Mouse (Mus musculus) forebrain, postnatal 0 days (tissue): ENCODE data around the gene Aebp2. TPM values are rescaled to one million over a fixed set of nuclear protein-coding genes. Genes with fewer than 3 reads are reported as not detected.

Source experiments
- ATAC-seq: fragments of 200-750 bp; cut with Nextera tagmentation; 2 replicates; pipeline ENCODE4 v1.8.0; 2017; ENCODE audit warnings: mild to moderate bottlenecking, moderate library complexity
- DNase-seq: peaks from one replicate; pipeline ENCODE4 v3.0.0-alpha.2; 2015
- H3K27ac ChIP-seq: fragments of 300-500 bp; sonication (generic); 2 replicates; pipeline ENCODE4 v1.5.1; 2014; ENCODE audit warnings: low read depth, mild to moderate bottlenecking, antibody characterized with exemption, low read length, moderate library complexity, mixed read lengths
- H3K27me3 ChIP-seq: fragments of 300-500 bp; sonication (generic); 2 replicates; pipeline ENCODE4 v1.6.1; 2014; ENCODE audit warnings: mild to moderate bottlenecking, low read length, mixed read lengths; ENCODE audit not compliant: insufficient read depth
- H3K36me3 ChIP-seq: fragments of 300-500 bp; sonication (generic); 2 replicates; pipeline ENCODE4 v1.6.1; 2014; ENCODE audit warnings: mild to moderate bottlenecking, moderate library complexity; ENCODE audit not compliant: insufficient read depth
- H3K4me1 ChIP-seq: fragments of 300-500 bp; sonication (generic); 2 replicates; pipeline ENCODE4 v1.6.1; 2014; ENCODE audit warnings: antibody characterized with exemption; ENCODE audit not compliant: insufficient read depth
- H3K4me2 ChIP-seq: fragments of 300-500 bp; sonication (generic); 2 replicates; pipeline ENCODE4 v1.6.1; 2014; ENCODE audit warnings: low read depth, mild to moderate bottlenecking, moderate library complexity
- H3K4me3 ChIP-seq: fragments of 300-500 bp; sonication (generic); 2 replicates; pipeline ENCODE4 v1.5.1; 2014; ENCODE audit warnings: low read depth, low read length, mixed read lengths
- H3K9ac ChIP-seq: fragments of 300-500 bp; sonication (generic); 2 replicates; pipeline ENCODE4 v1.6.1; 2014; ENCODE audit warnings: mild to moderate bottlenecking
- H3K9me3 ChIP-seq: fragments of 300-500 bp; sonication (generic); 2 replicates; pipeline ENCODE4 v1.6.1; 2016; ENCODE audit warnings: low read length
- CTCF ChIP-seq: sonication (generic); IDR thresholded peaks from 2 replicates; pipeline ENCODE4 v1.5.1; 2016; ENCODE audit warnings: antibody characterized with exemption, control low read depth, low read depth
- WGBS: fragments of 180-500 bp; shearing (Covaris S2); extraction: QIAGEN DNeasy Blood & Tissue Kit; methylation state at CpG from one replicate; pipeline ENCODE4 v1.1.7; 2014; 5-methylcytosine and 5-hydroxymethylcytosine counted together
- polyA plus RNA-seq: library from polyadenylated mRNA; unstranded; fragments of >200 nt; fragmentation: Nextera tagmentation; extraction: Ambion mirVana; gene quantifications from 2 replicates; pipeline ENCODE4 v1.2.1, GENCODE M21; 2015
- total RNA-seq: library from RNA; depleted of rRNA; stranded (reverse); fragments of >200 nt; gene quantifications from 2 replicates; pipeline ENCODE4 v1.2.3, GENCODE M21; 2014

Gene Aebp2
- total and polyA plus RNA-seq, 2 experiments from 2014 or later: 4.0 to 34.6 TPM

DNA sequence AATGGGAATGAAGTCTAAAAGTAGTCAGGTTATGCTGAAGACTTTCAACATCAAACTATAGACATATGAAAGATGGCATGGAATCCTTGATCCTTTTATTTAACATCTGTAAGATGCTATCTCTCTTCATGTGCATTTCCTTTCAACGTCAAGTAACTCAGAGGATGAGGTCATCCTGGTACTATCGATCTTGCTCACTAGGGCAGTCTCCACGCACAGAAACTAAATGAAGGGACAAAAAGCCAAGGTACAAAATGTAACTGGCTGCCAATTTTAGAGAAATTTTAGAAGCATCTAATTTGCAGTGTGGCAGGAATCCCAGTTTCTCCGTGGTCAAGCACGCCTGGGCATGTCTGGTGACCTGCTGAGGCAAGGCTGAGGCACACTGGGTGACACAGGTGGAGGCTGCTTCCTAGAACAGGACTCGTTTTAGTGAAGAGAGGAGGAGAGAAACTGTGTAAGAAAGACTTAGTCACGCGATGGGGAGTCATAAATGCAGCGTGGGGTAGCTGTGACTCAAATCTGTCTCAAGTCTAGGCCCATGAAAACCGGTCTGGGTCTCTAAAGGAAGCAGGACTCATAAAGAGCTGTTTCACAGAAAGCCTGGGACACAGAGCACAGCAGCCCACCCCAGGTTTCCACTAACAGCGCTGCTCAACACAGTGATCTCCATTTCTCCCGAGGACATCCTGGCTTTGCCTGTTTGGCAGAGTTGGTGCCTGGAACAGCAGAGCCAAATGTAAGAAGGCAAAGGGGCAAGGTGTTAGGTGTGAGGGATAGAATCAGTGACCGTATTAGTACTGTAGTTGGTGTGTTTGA, 1.7 kb upstream of the Aebp2 start:
- H3K9ac ChIP-seq: no peak overlapping the region
- WGBS: 64% methylated on average over 13 of the region's 13 CpGs
- no peak overlapping the region for H3K4me3 ChIP-seq
- no peaks in the 10 kb centered on the region for H3K36me3 ChIP-seq
- no peaks in the 10 kb centered on the region for H3K27me3 ChIP-seq
- no peak overlapping the region for H3K27ac ChIP-seq
- H3K4me2 ChIP-seq: no peak overlapping the region
- no peaks in the 10 kb centered on the region for H3K9me3 ChIP-seq
- H3K4me1 ChIP-seq: peaks cover 1% of the 10 kb centered on the region
- DNase-seq (no peak), ATAC-seq (no peak)
- no peak for TF ChIP-seq CTCF

DNA sequence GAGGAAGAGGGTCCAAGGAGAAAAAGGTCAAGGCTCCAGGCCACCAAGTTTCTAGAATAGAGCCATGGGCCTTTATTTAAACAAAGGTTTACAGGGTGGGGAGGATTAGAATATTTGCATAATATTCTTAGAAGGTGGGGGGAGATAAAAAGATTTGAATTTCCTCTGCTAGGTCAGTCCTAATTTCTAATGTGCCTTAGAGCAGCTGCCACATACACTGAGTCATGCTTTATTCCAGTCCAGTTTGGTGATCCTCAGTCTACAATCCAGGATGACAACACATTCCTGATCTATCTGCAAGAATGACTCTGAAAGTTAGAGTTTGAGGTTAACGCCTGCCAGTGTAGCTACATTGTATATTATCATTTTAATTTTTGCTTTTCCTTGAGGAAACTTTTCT, 841 bp upstream of the Aebp2 start:
- no peak overlapping the region for H3K9ac ChIP-seq
- ATAC-seq (no peak), DNase-seq (no peak)
- H3K4me3 ChIP-seq: no peak overlapping the region
- WGBS: 95% methylated on average over 1 of the region's 1 CpGs
- no peak overlapping the region for H3K4me2 ChIP-seq
- H3K27me3 ChIP-seq: no peaks in the 10 kb centered on the region
- H3K36me3 ChIP-seq: no peaks in the 10 kb centered on the region
- H3K4me1 ChIP-seq: peaks cover 8% of the 10 kb centered on the region
- H3K9me3 ChIP-seq: no peaks in the 10 kb centered on the region
- H3K27ac ChIP-seq: no peak overlapping the region
- TF ChIP-seq CTCF: no peak

DNA sequence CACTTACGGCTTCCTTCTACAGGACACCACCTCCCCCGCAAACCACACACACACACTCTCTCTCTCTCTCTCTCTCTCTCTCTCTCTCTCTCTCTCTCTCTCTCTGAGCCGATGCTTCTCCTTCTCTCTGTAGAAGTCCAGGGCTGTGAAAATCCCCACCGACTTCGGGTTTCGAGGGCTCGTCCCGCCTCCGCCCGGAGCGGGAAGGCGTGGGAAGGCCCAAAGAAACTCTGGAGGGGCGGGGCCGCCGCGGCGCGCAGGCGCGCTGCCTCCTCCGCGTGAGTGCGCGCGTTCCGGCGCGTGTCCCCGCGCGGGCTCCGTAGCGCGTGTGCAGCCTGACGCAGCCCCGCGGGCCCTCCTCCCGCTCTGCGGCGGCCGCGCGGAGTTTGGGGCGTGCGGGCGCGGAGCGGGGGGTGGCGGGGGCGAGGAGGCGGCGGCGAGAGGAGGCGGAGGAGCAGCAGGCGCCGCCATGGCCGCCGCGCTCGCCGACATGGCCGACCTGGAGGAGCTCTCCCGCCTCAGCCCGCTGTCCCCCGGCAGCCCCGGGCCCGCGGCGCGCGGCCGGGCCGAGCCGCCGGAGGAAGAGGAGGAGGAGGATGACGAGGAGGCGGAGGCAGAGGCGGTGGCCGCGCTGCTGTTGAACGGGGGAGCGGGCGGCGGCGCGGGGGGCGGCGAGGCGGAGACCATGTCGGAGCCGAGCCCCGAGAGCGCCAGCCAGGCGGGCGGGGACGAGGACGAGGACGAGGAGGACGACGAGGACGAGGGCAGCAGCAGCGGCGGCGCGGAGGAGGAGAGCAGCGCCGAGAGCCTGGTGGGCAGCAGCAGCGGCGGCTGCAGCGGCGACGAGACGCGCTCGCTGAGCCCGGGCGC, 998 bp downstream of the Aebp2 start:
- no peaks in the 10 kb centered on the region for H3K9me3 ChIP-seq
- ATAC-seq: peak; percentile 96
- peak overlapping the region; percentile 98 for H3K4me3 ChIP-seq
- H3K36me3 ChIP-seq: no peaks in the 10 kb centered on the region
- no peak for TF ChIP-seq CTCF
- peak; percentile 98 for DNase-seq
- no peaks in the 10 kb centered on the region for H3K27me3 ChIP-seq
- peak overlapping the region; percentile 75 for H3K4me2 ChIP-seq
- 3% methylated on average over 92 of the region's 117 CpGs for WGBS
- H3K4me1 ChIP-seq: peaks cover 22% of the 10 kb centered on the region
- peak overlapping the region; percentile 99 for H3K27ac ChIP-seq
- H3K9ac ChIP-seq: peak overlapping the region; percentile 81

DNA sequence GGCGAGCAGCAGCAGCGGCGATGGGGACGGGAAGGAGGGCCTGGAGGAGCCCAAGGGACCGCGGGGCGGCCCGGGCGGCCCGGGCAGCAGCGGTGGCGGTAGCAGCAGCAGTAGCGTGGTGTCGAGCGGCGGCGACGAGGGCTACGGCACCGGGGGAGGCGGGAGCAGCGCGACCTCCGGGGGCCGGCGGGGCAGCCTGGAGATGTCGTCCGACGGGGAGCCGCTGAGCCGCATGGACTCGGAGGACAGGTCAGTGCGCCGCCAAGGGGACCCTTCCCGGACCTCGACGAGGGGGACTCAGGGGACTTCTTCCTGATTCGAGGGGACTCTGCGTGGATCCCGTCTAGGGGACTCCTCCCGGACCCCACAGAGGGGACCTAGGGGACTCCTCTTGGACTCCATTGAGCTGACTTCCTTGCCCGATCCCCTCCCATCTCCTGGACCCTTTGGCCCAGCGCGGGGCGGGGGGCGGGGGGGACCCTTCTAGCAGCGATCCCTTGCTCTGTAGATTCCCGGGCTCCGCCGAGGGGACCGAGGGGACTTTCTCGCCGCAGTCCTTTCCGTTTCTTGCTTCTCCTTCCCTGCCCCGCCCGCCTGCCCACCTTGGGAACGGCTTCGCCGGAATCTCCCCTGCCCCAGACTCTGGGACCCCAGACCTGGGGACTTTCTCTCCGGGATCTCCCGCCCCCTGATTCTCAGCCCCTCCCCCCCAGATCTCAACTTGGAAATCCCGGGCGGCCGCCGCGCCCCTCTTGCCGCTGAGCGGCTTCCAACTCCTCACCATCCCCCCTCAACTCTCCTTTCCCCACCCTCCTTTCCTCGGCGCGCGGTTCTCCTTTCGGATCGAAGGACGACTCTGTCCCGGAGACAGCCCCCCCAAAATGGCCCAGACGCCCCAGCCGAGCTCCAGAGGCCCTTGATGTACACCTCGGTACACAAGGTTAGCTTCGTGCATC, 1.9 kb downstream of the Aebp2 start:
- no peak for TF ChIP-seq CTCF
- peak; percentile 43 for DNase-seq
- WGBS: 3% methylated on average over 70 of the region's 80 CpGs

DNA sequence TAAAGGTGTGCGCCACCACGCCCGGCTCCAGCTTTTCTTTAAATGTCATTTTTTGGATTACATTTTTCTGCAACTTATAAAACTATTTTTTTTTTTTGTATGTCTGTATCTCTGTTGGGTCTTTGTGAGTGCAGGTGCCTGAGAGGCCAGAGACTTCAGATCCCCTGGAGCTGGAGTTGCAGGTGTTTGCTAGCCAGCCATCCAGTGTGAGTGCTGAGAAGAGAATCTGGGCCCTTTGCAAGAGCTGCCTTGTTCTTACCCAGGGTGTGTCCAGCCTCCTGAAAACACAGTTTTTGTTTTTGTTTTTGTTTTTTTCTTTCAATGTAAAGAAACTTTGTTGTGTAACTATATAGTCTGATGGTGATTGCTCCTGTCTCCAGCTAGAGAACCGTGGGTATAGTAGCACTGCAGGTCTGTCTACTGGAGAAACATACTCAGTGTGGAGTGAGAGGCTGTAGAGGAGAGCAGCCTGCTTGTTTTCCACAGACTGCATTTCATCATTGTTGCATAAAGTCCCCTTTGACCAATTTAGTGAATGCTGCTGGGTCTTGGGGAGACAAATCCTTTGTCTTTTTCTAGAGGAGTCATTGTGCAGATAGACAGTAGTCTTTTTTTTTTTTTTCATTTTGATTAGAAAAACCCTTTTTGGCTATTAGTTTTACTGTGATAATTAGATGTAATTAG, 6.9 kb downstream of the Aebp2 start:
- H3K9me3 ChIP-seq: no peaks in the 10 kb centered on the region
- TF ChIP-seq CTCF: no peak
- no peak for ATAC-seq

More for the DNA sequence above, 1.9 kb downstream of the Aebp2 start:
- Histone ChIP-seq H3K4me3 (peak overlapping the region; percentile 98), H3K36me3 (no peaks in the 10 kb centered on the region), H3K9ac (peak overlapping the region; percentile 81), H3K27ac (peak overlapping the region; percentile 99), H3K4me1 (peaks cover 22% of the 10 kb centered on the region), H3K4me2 (peak overlapping the region; percentile 75), H3K9me3 (no peaks in the 10 kb centered on the region), H3K27me3 (no peaks in the 10 kb centered on the region)
- ATAC-seq: peak; percentile 5

DNA sequence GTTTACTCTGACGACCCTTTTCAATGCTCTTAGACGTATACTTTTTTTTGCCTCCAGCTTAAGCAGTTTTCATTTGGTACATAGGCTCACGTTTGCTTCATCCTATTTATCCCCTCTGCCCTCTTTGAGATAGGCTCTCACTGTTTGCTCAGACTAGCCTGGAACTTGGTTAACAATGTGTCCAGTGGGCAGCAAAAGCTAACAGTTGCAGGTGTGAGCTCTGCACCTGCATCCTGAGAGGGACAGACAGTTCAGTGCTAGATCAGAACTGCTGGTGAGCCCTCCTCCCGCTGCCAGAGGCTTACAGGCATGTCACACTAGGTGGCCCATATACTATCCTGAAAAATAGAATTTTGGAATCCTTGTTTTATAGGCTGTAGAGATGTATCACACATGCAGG, 7.8 kb downstream of the Aebp2 start:
- 27% methylated on average over 4 of the region's 4 CpGs for WGBS
- Histone ChIP-seq H3K27ac (no peak overlapping the region), H3K4me3 (no peak overlapping the region), H3K9me3 (no peaks in the 10 kb centered on the region), H3K4me1 (peaks cover 22% of the 10 kb centered on the region), H3K27me3 (no peaks in the 10 kb centered on the region), H3K9ac (no peak overlapping the region), H3K4me2 (no peak overlapping the region), H3K36me3 (peaks cover 6% of the 10 kb centered on the region; the same call in 1 of the 2 replicates)
- no peak for TF ChIP-seq CTCF
- no peak for DNase-seq
- ATAC-seq: no peak

More for the DNA sequence above, 6.9 kb downstream of the Aebp2 start:
- no peak for DNase-seq
- 75% methylated on average over 4 of the region's 4 CpGs for WGBS
- no peak overlapping the region for H3K4me2 ChIP-seq
- H3K27me3 ChIP-seq: no peaks in the 10 kb centered on the region
- H3K36me3 ChIP-seq: peaks cover 2% of the 10 kb centered on the region; the same call in 1 of the 2 replicates
- H3K4me3 ChIP-seq: no peak overlapping the region
- H3K27ac ChIP-seq: no peak overlapping the region
- no peak overlapping the region for H3K9ac ChIP-seq
- peaks cover 22% of the 10 kb centered on the region for H3K4me1 ChIP-seq
